Comparison of ENCODE assay signal across 10 mouse cellular contexts in the genomic region with DNA sequence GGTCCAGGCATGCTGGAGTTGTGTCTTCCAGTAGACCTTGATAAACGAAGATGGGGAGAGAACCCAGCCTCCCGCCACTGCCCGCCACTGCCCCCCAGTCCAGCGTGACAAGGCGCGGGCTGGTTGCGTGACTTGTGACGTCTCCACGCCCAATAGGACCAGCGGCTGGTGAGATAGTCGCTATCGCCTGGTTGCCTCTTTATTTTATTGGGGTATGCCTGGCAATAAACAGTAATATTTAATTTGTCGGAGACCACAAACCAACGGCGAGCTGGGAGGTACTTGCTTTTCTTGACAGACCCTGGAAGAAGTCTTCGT. TPM values are rescaled to one million over a fixed set of nuclear protein-coding genes. Genes with fewer than 3 reads are reported as not detected.
A peak's percentile ranks its signal among the peaks of the same experiment; 100 is the strongest.
DNase-seq lines count a peak whose midpoint lies in the region; ATAC-seq and TF ChIP-seq lines count a peak whose summit lies in the region.
"Had no signal": no experiment of that assay in that cellular context is flagged by ENCODE, and none has a peak within 500 bp of the region (broad histone marks: within the 10 kb centered on the region; RNA-seq: fewer than 3 reads in every experiment).

A gene (plus strand): TSS at position 190 of the 318 bp plus-strand sequence.

- no peaks in the 10 kb centered on the region for H3K9me3 ChIP-seq in embryonic facial prominence, embryonic 14.5 days (ENCODE audit: control insufficient read depth, low read length)
- H3K9me3 ChIP-seq in lung, embryonic 15.5 days: no peaks in the 10 kb centered on the region

- no peak within 1 kb of the TSS; the same call in 1 of the 2 replicates for H3K27ac ChIP-seq in gastrocnemius, adult 2 months
- H3K27ac ChIP-seq in embryonic facial prominence, embryonic 14.5 days (replicated peaks; ENCODE audit: low read depth, low read length): no peak within 1 kb of the TSS
- peak within 1 kb of the TSS; percentile 90 for H3K27ac ChIP-seq in lung, embryonic 15.5 days

- H3K9ac ChIP-seq in embryonic facial prominence, embryonic 14.5 days (ENCODE audit: low read depth, low read length): peak within 1 kb of the TSS; percentile 31; the same call in 1 of the 2 replicates
- H3K9ac ChIP-seq in lung, embryonic 15.5 days: peak within 1 kb of the TSS; percentile 74

- peak within 1 kb of the TSS; percentile 37 for H3K4me2 ChIP-seq in embryonic facial prominence, embryonic 14.5 days (ENCODE audit: low read depth, low read length)
- peak within 1 kb of the TSS; percentile 59 for H3K4me2 ChIP-seq in lung, embryonic 15.5 days

- intact Hi-C loops in gastrocnemius, adult 2 months (cut with DNase I): no loop called here

- peak within 1 kb of the TSS; percentile 70 for H3K4me3 ChIP-seq in gastrocnemius, adult 2 months
- H3K4me3 ChIP-seq in embryonic facial prominence, embryonic 14.5 days (ENCODE audit: low read depth, low read length): peak within 1 kb of the TSS; percentile 27
- H3K4me3 ChIP-seq in lung, embryonic 15.5 days: peak within 1 kb of the TSS; percentile 55

- 3% methylated on average over 16 of the region's 16 CpGs for WGBS in embryonic facial prominence, embryonic 14.5 days
- WGBS in lung, embryonic 15.5 days: under 1% methylated on average over 16 of the region's 16 CpGs

- no peak for DNase-seq in gastrocnemius, adult 2 months
- DNase-seq in gastrocnemius, postnatal 10 days: no peak
- no peak for DNase-seq in embryonic facial prominence, embryonic 14.5 days (ENCODE audit: low spot score)
- DNase-seq in heart, postnatal 4 days: peak; percentile 39
- DNase-seq in urinary bladder, postnatal 4 days (ENCODE audit: low spot score in 2 of 2): no peak
- DNase-seq in gastrocnemius, adult 8-10 months (ENCODE audit: low spot score in 2 of 2): no peak
- no peak for DNase-seq in left cerebral cortex, adult 9 months (ENCODE audit: low spot score in 2 of 2)
- DNase-seq: B cell, adult 2 months had no signal

- no peaks in the 10 kb centered on the region for H3K36me3 ChIP-seq in embryonic facial prominence, embryonic 14.5 days (ENCODE audit: control insufficient read depth, insufficient read depth, low read length)
- no peaks in the 10 kb centered on the region for H3K36me3 ChIP-seq in lung, embryonic 15.5 days

- no peak for ATAC-seq in embryonic facial prominence, embryonic 14.5 days (ENCODE audit: low read depth)
- ATAC-seq in lung, embryonic 15.5 days (ENCODE audit: borderline replicate concordance, extremely low read depth, low FRiP score, low TSS enrichment): peak; percentile 40; the same call in 1 of the 2 replicates
- ATAC-seq: forebrain, embryonic 16.5 days had no signal

- peaks cover 6% of the 10 kb centered on the region; the same call in 1 of the 2 replicates for H3K4me1 ChIP-seq in embryonic facial prominence, embryonic 14.5 days (ENCODE audit: control insufficient read depth, insufficient read depth, low read length)
- no peaks in the 10 kb centered on the region for H3K4me1 ChIP-seq in lung, embryonic 15.5 days

- peaks cover 98% of the 10 kb centered on the region for H3K27me3 ChIP-seq in embryonic facial prominence, embryonic 14.5 days (replicated peaks; ENCODE audit: control insufficient read depth, insufficient read depth, low read length)
- H3K27me3 ChIP-seq in lung, embryonic 15.5 days: peaks cover 59% of the 10 kb centered on the region; the same call in 1 of the 2 replicates

- TF ChIP-seq CTCF in gastrocnemius, adult 2 months (IDR thresholded peaks at IDR 0.05): no peak

RNA-seq across cellular contexts. Expression of the gene that starts here (rescaled TPM):
- total RNA-seq in gastrocnemius, adult 2 months (2021): under 1 TPM in 1 of 2 experiments, not detected in 1; 0.28 TPM
- total RNA-seq in gastrocnemius, postnatal 10 days (2021): under 1 TPM in 1 of 2 experiments, not detected in 1; 0.12 TPM
- 0.24 and 1.5 TPM in 2 replicates for polyA plus RNA-seq in embryonic facial prominence, embryonic 14.5 days (2014; fragmentation: Nextera tagmentation; extraction: Ambion mirVana)
- 10 to 100 TPM; 36.3 to 36.6 TPM for total RNA-seq in heart, postnatal 4 days (2021)
- polyA plus RNA-seq in lung, embryonic 15.5 days (2015; fragmentation: Nextera tagmentation; extraction: Ambion mirVana): 50.1 and 55.7 TPM in 2 replicates
- under 1 TPM in 1 of 4 experiments, not detected in 3; 0.05 TPM for total RNA-seq in gastrocnemius, adult 8-10 months (2022)
- polyA plus RNA-seq: forebrain, embryonic 16.5 days had no signal

Comparison
In these comparisons a context has a peak if more than half of its experiments do, and no peak if none do; other contexts are left out.
1. RNA of the gene that starts here (total RNA-seq): 36.3 to 36.6 TPM in heart, postnatal 4 days; 0.28 TPM in gastrocnemius, adult 2 months, 0.12 TPM in gastrocnemius, postnatal 10 days and 0.05 TPM in gastrocnemius, adult 8-10 months; every median in the first group is over 10 times any median in the second.
2. RNA of the gene that starts here (polyA plus RNA-seq): 50.1 to 55.7 TPM in lung, embryonic 15.5 days; 0.24 to 1.5 TPM in embryonic facial prominence, embryonic 14.5 days; every median in the first group is over 10 times any median in the second.
3. Peak in every context shown above with its lines, with median percentiles within 50 percentile points of each other: H3K4me3 ChIP-seq.